Mouse (Mus musculus) lung, embryonic 15.5 days (tissue): ENCODE measurements around the gene Dnaaf1. TPM values are rescaled to one million over a fixed set of nuclear protein-coding genes. Genes with fewer than 3 reads are reported as not detected.

Experiments used
- ATAC-seq: fragments of 200-750 bp; cut with Nextera tagmentation; 2 replicates; pipeline ENCODE4 v1.8.0; 2017; ENCODE audit warnings: moderate number of reproducible peaks, borderline replicate concordance; ENCODE audit not compliant: low FRiP score, low TSS enrichment; ENCODE audit errors: extremely low read depth
- H3K27ac ChIP-seq: fragments of 300-500 bp; sonication (generic); 2 replicates; pipeline ENCODE4 v1.5.1; 2015; ENCODE audit warnings: moderate library complexity, mild to moderate bottlenecking, inconsistent platforms
- H3K27me3 ChIP-seq: fragments of 300-500 bp; sonication (generic); 2 replicates; pipeline ENCODE4 v1.6.1; 2015; ENCODE audit warnings: inconsistent platforms
- H3K36me3 ChIP-seq: fragments of 300-500 bp; sonication (generic); 2 replicates; pipeline ENCODE4 v1.6.1; 2015; ENCODE audit warnings: inconsistent platforms
- H3K4me1 ChIP-seq: fragments of 300-500 bp; sonication (generic); 2 replicates; pipeline ENCODE4 v1.6.1; 2015; ENCODE audit warnings: inconsistent platforms
- H3K4me2 ChIP-seq: fragments of 300-500 bp; sonication (generic); 2 replicates; pipeline ENCODE4 v1.6.1; 2015; ENCODE audit warnings: inconsistent platforms, mild to moderate bottlenecking, moderate library complexity
- H3K4me3 ChIP-seq: fragments of 300-500 bp; sonication (generic); 2 replicates; pipeline ENCODE4 v1.5.1; 2015; ENCODE audit warnings: mild to moderate bottlenecking, inconsistent platforms
- H3K9ac ChIP-seq: fragments of 300-500 bp; sonication (generic); 2 replicates; pipeline ENCODE4 v1.6.1; 2015; ENCODE audit warnings: inconsistent platforms
- H3K9me3 ChIP-seq: fragments of 300-500 bp; sonication (generic); 2 replicates; pipeline ENCODE4 v1.6.1; 2016; ENCODE audit warnings: inconsistent platforms
- WGBS: fragments of 180-500 bp; shearing (Covaris S2); methylation state at CpG from one replicate; pipeline ENCODE4 v1.1.7; 2015; 5-methylcytosine and 5-hydroxymethylcytosine counted together
- polyA plus RNA-seq: library from polyadenylated mRNA; unstranded; fragments of >200 nt; fragmentation: Nextera tagmentation; extraction: Ambion mirVana; gene quantifications from 2 replicates; pipeline ENCODE4 v1.2.1, GENCODE M21; 2015

Dnaaf1 gene
- polyA plus RNA-seq, result 1.1 and 1.4 TPM in 2 replicates

DNA sequence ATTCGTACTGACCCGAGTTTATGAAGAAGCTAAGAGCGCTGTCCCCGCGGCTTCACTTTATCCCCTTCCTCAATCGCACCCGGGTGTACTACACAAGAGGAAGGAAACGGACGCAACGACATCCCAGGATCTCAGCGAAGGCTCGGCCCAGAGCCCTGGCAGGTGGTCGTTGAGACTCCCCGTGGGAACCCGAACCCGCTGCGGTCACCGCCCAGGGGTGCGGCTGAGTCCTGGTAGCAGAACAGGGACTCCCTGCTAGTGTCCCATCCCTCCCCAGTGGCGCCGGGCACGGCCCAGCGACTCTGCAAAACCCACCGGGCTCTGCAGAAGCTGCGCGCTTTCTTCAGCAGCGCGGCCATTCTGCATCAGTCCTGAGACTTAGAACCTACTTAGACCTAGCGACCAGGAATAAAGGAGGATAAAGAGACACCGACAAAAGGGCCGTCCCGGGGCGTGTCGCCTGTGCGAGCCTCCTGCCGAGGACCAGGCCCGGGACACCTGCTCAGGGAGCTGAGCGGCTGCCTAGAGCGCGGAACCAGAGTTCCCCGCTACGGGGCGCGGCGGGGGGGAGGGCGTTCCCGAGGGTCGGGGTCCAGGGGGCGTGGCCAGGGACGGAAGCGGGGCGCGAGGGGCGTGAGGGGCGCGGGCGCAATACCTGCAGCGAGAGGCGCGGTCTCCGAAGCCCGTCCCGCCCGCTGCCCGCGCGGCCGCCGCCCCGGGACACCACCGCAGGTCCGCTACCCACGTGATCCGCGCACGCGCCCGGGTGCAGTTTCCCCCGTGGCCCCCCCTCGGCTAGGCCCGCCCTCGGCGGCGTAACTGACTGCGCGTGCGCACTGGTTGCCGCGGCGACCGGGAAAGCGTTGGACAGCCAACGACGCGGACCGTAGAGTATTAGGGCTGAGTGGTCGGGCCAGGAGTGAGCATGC lies at the start of gene Dnaaf1, which contains the start of gene Hsdl1:
Gene Dnaaf1, plus strand, starts transcription at position 799 of the 929 bp plus-strand sequence.
Gene Hsdl1, minus strand, starts transcription at position 747 of the 929 bp plus-strand sequence.
- Histone ChIP-seq H3K27ac (peak within 1 kb of the TSS; percentile 6; the same call in 1 of the 2 replicates), H3K4me2 (peak within 1 kb of the TSS; percentile 95), H3K27me3 (peaks cover 23% of the 10 kb centered on the region), H3K36me3 (no peaks in the 10 kb centered on the region), H3K9ac (peak within 1 kb of the TSS; percentile 50), H3K9me3 (no peaks in the 10 kb centered on the region), H3K4me3 (peak within 1 kb of the TSS; percentile 66), H3K4me1 (peaks cover 7% of the 10 kb centered on the region; the same call in 1 of the 2 replicates)
- 1% methylated on average over 77 of the region's 97 CpGs for WGBS
- peak; percentile 87 for ATAC-seq

- Histone ChIP-seq H3K4me3 (no peak overlapping the region), H3K27me3 (no peaks in the 10 kb centered on the region), H3K4me2 (no peak overlapping the region), H3K27ac (no peak overlapping the region), H3K9me3 (no peaks in the 10 kb centered on the region), H3K4me1 (no peaks in the 10 kb centered on the region), H3K9ac (no peak overlapping the region), H3K36me3 (peaks cover 93% of the 10 kb centered on the region)
- WGBS, result 91% methylated on average over 7 of the region's 7 CpGs
- ATAC-seq, result no peak
Measured at GRCm38 (mm10) chr8:119528762-119529161, 46.3 kb upstream of the Dnaaf1 start.

- Histone ChIP-seq H3K4me1 (no peaks in the 10 kb centered on the region), H3K9me3 (no peaks in the 10 kb centered on the region), H3K27ac (no peak overlapping the region), H3K36me3 (peaks cover 93% of the 10 kb centered on the region), H3K27me3 (no peaks in the 10 kb centered on the region), H3K9ac (no peak overlapping the region), H3K4me2 (no peak overlapping the region), H3K4me3 (no peak overlapping the region)
- ATAC-seq, result no peak
- 74% methylated on average over 6 of the region's 6 CpGs for WGBS
Measured at GRCm38 (mm10) chr8:119530937-119531336, 44.1 kb upstream of the Dnaaf1 start.

GRCm38 (mm10) chr8:119531397-119531796 lies 43.6 kb upstream of the Dnaaf1 start:
- H3K4me1 ChIP-seq, result no peaks in the 10 kb centered on the region
- H3K36me3 ChIP-seq, result peaks cover 96% of the 10 kb centered on the region
- H3K9me3 ChIP-seq, result no peaks in the 10 kb centered on the region
- H3K4me2 ChIP-seq, result no peak overlapping the region
- ATAC-seq, result no peak
- WGBS, result 92% methylated on average over 3 of the region's 3 CpGs
- no peaks in the 10 kb centered on the region for H3K27me3 ChIP-seq
- no peak overlapping the region for H3K4me3 ChIP-seq
- no peak overlapping the region for H3K9ac ChIP-seq
- no peak overlapping the region for H3K27ac ChIP-seq

DNA sequence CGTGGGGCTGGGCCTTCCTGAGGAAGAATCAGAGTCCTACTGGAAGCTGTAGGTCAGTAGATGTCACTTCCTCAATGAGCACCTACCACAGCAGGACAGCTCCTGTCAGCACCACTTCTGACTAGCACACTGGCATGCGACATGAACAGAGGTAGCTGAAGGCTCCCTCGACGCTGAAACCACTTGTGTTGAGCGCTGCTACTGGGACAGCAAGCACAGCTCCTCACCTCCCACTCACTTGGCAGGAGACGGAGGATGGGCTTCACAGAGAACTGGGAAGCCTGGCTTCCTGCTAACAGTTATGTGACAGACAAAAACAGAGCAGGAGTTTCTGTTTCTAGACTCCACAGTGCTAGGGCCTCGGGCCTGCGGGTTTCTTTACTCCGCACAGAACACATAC lies 43.1 kb upstream of the Dnaaf1 start:
- WGBS, result 83% methylated on average over 9 of the region's 9 CpGs
- Histone ChIP-seq H3K9ac (no peak overlapping the region), H3K36me3 (peaks cover 97% of the 10 kb centered on the region), H3K4me1 (no peaks in the 10 kb centered on the region), H3K9me3 (no peaks in the 10 kb centered on the region), H3K27me3 (no peaks in the 10 kb centered on the region), H3K27ac (no peak overlapping the region), H3K4me2 (no peak overlapping the region), H3K4me3 (no peak overlapping the region)
- ATAC-seq, result no peak

DNA sequence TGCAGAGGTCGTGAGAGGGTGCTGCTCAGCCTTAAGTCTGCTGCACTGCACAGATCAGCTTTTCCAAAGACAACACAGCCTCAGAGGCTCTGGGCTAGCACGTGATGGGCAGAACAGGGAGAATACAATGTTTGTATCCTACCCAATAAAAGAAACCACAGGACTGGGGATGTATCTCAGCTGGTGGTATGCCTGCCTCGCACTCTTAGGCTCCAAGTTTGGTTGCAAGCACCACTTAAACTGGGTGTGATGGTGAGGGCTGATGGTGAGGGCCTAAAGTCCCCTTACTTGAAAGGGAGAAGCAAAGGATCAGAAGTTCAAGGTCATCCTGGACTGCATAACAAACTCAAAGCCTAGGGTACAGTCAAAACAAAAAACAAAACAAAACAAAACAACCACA lies 30.4 kb upstream of the Dnaaf1 start:
- no peaks in the 10 kb centered on the region for H3K27me3 ChIP-seq
- no peak overlapping the region for H3K4me3 ChIP-seq
- no peak overlapping the region for H3K27ac ChIP-seq
- no peak overlapping the region for H3K9ac ChIP-seq
- ATAC-seq, result no peak
- peaks cover 72% of the 10 kb centered on the region for H3K36me3 ChIP-seq
- WGBS, result 86% methylated on average over 3 of the region's 3 CpGs
- H3K4me2 ChIP-seq, result no peak overlapping the region
- H3K4me1 ChIP-seq, result no peaks in the 10 kb centered on the region
- no peaks in the 10 kb centered on the region for H3K9me3 ChIP-seq

DNA sequence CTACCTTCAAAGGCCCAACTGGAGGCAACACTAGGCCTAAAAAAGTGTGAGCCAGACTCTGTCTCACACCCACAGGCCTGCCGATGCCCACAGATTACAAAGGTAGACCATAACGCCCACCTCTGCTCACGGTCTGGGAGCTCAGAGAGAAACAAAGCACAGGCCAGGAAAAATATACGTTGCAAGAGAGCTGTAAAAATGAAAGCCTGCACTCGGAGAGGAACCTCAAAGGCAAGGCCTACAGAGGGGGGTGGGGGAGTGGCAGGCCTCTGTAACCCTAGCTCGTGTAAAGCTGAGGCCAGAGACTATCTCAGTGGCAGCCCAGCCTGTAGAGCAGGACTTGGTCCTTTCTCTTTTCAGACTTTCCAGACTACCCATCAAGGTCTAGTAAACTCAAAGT lies 29.9 kb upstream of the Dnaaf1 start:
- no peak overlapping the region for H3K27ac ChIP-seq
- no peaks in the 10 kb centered on the region for H3K4me1 ChIP-seq
- H3K27me3 ChIP-seq, result no peaks in the 10 kb centered on the region
- no peak overlapping the region for H3K4me3 ChIP-seq
- no peak overlapping the region for H3K9ac ChIP-seq
- H3K9me3 ChIP-seq, result no peaks in the 10 kb centered on the region
- peaks cover 67% of the 10 kb centered on the region for H3K36me3 ChIP-seq
- H3K4me2 ChIP-seq, result no peak overlapping the region
- ATAC-seq, result no peak
- WGBS, result 76% methylated on average over 6 of the region's 6 CpGs

DNA sequence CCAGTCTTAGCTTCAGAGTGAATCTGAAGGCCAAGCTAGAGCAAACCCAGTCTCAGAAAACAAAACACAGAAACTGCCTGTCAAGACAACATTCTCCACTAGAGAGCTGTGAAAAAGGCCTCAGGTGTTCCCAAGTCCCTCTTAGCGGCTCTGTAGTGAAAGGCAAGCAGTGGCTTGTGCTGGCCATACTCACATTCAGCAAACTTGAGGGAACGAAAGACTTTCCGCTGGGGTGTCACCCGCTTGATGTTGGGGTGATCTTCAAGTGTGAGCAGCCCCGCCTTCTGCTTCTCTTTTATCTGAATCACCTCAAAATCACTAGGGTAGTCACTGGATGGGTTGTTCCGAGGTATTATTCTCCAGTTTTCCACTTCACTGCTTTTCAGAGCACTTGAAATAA lies 29.2 kb upstream of the Dnaaf1 start:
- H3K4me1 ChIP-seq, result no peaks in the 10 kb centered on the region
- peaks cover 61% of the 10 kb centered on the region for H3K36me3 ChIP-seq
- no peak overlapping the region for H3K27ac ChIP-seq
- no peaks in the 10 kb centered on the region for H3K9me3 ChIP-seq
- H3K4me3 ChIP-seq, result no peak overlapping the region
- no peak overlapping the region for H3K9ac ChIP-seq
- no peaks in the 10 kb centered on the region for H3K27me3 ChIP-seq
- no peak for ATAC-seq
- H3K4me2 ChIP-seq, result no peak overlapping the region
- 90% methylated on average over 6 of the region's 6 CpGs for WGBS

DNA sequence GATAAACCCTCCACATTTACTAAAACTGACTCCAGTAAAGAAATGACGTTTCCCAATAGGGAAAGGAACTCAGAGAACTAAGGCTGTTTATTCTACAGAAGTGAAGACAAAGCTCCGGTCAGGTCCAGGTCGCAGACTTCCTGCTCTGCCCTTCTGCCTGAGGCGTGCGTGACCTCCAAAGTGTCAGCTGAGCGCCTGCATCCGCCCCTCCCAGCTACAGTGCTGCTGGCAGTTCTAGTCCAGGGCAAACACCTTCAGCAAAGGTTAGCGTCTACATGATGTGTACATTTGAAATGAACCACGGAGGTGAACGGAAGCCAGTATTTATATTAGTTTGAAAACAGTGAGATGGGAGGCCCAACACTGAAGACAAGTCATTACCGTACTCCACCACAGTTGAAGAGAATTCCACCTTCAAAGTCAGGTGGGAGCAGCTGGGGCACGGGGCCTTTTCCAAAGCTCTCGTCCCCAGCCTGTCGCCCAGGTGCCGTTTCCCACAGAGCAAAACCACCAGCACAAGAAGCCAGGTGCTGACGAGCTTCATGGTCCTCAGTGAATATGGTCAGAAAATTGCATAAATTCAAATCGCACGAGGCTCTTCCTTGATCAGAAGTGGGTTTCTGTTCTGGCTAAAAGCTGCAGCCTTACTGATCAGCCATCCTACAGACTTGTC lies 27.9 kb upstream of the Dnaaf1 start:
- H3K36me3 ChIP-seq, result peaks cover 48% of the 10 kb centered on the region
- no peak overlapping the region for H3K27ac ChIP-seq
- no peak overlapping the region for H3K4me3 ChIP-seq
- no peak overlapping the region for H3K9ac ChIP-seq
- ATAC-seq, result no peak; the same call in 1 of the 2 replicates
- H3K27me3 ChIP-seq, result no peaks in the 10 kb centered on the region
- no peak overlapping the region for H3K4me2 ChIP-seq
- no peaks in the 10 kb centered on the region for H3K4me1 ChIP-seq
- H3K9me3 ChIP-seq, result no peaks in the 10 kb centered on the region
- WGBS, result 57% methylated on average over 18 of the region's 18 CpGs

DNA sequence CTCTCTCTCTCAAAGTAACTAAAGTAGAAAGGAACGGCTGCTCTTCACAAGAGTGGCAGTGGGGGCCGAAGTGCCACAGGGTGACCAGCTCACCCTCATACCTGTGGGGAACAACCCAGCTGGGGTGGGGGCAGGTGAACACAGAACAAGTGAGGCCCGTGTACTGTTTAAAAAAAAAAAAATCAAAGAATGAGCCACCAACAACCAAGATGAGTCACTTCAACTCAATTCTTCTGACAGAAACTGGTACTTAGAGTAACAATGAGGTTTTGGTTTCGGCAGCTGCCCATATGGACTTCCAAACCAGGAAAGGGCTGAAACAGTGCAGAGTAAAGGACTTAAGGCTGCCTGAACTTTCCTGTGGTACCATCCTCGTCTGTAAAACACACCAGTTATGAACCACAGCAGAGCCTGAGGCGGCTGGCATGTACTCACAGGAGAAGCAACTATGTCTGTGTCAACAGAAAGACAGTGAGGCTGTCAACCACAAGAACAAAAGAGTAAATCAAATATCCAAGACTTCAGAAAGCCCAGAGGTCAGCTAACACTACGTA lies 26.4 kb upstream of the Dnaaf1 start:
- Histone ChIP-seq H3K36me3 (peaks cover 34% of the 10 kb centered on the region), H3K27ac (no peak overlapping the region), H3K9ac (no peak overlapping the region), H3K27me3 (no peaks in the 10 kb centered on the region), H3K4me1 (no peaks in the 10 kb centered on the region), H3K4me2 (no peak overlapping the region), H3K9me3 (no peaks in the 10 kb centered on the region), H3K4me3 (no peak overlapping the region)
- 59% methylated on average over 7 of the region's 7 CpGs for WGBS
- ATAC-seq, result no peak

GRCm38 (mm10) chr8:119552967-119553366 lies 22.1 kb upstream of the Dnaaf1 start:
- Histone ChIP-seq H3K27me3 (no peaks in the 10 kb centered on the region), H3K27ac (no peak overlapping the region), H3K9ac (no peak overlapping the region), H3K36me3 (no peaks in the 10 kb centered on the region), H3K4me3 (no peak overlapping the region), H3K9me3 (no peaks in the 10 kb centered on the region), H3K4me1 (peaks cover 14% of the 10 kb centered on the region), H3K4me2 (no peak overlapping the region)
- WGBS, result 66% methylated on average over 2 of the region's 2 CpGs
- no peak for ATAC-seq

GRCm38 (mm10) chr8:119555861-119556260 lies 19.2 kb upstream of the Dnaaf1 start:
- 85% methylated on average over 6 of the region's 6 CpGs for WGBS
- no peak for ATAC-seq
- H3K4me2 ChIP-seq, result no peak overlapping the region
- peaks cover 18% of the 10 kb centered on the region for H3K4me1 ChIP-seq
- H3K9me3 ChIP-seq, result no peaks in the 10 kb centered on the region
- no peak overlapping the region for H3K27ac ChIP-seq
- H3K27me3 ChIP-seq, result no peaks in the 10 kb centered on the region
- H3K9ac ChIP-seq, result no peak overlapping the region
- no peaks in the 10 kb centered on the region for H3K36me3 ChIP-seq
- H3K4me3 ChIP-seq, result no peak overlapping the region
